Mouse (Mus musculus) ZHBTc4 (cell line): Measurements from ENCODE around the gene Tmed10.

Source experiments
- DNase-seq: peaks from one replicate; pipeline ENCODE4 v3.0.0-alpha.2; 2011; ENCODE audit warnings: low read depth, low spot score

Gene Tmed10

DNA sequence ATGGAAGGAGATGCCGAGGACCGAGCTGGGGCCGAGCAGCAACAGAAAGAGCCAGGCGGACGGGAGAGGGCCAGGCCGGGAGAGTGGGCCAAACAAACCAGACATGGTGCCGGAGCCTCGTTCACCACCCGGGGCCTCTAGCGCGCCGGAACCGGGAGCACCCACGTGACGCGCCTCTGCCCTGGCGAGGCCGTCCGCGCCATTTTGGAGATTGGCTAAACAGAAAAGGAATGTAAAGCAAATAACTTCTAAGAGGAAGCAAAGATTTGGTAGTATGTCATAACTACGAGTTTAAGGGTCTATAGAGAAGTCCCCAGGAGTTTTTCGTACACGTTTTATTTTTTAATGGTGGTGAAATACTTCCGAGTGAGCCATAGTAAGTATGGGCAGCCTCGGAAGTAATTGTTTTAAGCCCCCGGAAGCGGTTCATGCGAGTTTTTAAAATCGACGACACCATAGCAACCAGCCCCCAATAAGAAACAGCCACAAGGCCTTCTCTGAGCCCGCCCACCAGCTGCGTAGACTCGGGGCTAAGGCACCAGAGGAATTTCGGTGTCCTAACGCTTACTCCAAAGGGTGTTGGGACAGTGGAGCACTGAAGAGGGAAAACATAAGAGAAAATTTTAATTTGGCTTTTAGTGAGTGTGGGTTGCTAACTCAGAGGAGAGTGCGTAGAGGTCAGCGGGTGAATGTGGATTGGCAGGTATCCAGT lies at the start of gene Tmed10:
Gene Tmed10 (minus strand): TSS at position 287 of the 712 bp plus-strand sequence.
- DNase-seq, result peak; percentile 96

DNA sequence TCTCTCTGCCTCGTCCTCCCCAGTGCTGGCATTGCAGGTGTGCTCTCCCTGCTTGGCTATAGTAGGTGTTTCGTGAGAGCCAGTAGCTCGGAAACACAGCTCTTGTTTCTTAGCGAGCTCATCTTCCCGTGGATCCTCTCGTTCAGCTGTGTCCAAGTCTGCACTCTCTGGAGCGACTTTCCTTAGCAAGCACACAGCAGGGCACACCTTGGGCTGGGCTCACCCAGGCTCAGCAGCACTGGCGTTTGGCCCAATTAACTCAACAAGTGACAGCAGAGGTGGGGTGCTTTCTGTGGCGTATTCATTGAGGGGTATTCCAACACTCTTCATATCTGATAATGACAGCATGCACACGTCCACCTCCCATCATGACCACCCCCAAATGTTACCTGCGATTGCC lies 48.6 kb upstream of the Tmed10 start:
- DNase-seq, result no peak

DNA sequence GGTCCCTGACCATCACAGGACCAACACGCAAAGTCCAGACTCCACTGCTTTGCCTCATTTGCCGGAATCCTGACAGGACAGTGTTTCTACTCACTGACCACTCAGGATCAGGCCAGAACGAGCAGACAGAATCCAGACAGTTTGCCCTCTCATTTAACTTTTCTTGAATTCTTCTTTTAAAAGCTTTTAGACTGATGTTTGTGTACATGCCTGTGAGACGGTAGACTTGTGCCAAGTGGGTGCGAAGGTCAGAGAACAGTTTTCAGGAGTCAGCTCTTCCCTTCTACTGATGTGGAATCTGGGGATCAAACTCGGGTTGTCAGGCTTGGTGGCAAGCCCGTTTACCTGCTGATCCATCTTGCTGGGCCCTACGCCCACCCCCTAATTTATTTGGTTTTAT lies 47.9 kb upstream of the Tmed10 start:
- DNase-seq, result no peak

DNA sequence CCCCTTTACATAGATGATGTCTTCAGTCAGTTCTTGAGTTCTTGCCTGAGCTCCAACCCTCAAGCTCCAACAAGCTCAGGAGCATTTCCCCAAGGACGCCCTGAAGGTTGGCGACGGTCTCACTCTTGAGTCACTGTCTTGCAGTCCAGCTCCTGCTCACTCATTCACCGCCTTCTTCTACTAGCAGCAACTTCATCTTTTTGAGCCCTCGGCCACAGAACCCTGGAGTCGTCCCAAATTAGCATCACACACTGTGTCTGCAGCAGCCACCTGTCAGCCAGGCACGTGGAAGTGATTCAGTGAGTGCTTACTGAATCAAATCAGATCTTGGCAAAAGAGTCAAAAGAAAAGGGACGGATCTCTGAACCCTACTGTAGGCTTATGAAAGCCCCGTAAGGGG lies 46.3 kb upstream of the Tmed10 start:
- DNase-seq, result no peak

DNA sequence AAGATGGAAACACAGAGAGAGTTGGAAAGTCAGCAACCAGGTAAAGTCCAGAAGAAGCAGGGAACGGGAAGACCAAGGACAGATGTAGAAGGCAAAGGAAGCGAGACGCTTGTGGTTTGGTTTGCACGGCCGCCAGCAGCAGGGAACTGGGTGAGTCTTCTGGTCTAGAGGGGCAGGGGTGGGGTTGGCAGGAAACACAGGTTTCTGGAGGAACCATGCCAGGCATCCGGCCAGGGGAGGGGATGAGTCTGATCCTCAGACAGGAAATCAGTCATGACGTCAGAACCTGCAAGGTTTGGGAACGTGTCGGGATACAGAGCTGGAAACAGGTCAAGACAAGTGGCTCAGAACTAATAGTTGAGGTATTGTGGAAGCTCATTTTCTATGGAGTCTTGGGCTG lies 43.2 kb upstream of the Tmed10 start:
- DNase-seq, result no peak

DNA sequence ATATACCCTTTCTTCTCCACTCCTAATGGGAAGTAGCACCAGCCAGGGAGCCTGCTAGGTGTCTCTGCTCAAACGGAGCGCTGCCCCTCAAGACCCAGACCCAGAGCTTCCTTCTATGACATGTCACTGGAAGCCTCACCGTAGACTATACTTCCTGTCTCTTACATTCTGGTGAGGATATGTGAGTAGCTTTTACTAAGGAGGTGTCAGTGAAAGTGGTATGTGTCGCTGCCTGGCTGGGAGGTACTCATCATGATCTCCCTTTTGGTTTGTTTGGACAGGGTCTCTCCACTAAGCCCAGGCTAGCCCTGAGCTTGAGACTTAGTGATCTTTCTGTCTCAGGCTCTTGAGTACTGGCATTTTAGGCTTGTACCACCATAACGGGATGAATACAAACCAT lies 41.7 kb upstream of the Tmed10 start:
- DNase-seq, result no peak

DNA sequence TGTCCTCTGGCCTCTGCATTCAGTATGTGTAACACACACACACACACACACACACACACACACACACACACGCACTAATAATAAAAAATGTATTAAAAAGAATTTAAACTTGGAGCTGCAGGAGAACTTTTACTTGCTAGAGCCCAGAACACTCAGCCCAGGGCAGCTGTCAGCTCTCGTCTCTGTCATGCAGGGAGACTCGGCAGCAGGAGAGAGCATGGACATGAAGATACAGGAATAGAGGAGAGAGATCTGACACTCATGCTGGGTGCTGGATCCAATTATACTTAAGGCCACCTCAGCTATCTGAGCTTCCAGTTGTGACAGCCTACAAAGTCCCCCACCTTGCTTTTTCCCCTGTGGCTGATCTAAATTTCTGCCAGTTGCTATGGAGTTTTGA lies 41.2 kb upstream of the Tmed10 start:
- no peak for DNase-seq

DNA sequence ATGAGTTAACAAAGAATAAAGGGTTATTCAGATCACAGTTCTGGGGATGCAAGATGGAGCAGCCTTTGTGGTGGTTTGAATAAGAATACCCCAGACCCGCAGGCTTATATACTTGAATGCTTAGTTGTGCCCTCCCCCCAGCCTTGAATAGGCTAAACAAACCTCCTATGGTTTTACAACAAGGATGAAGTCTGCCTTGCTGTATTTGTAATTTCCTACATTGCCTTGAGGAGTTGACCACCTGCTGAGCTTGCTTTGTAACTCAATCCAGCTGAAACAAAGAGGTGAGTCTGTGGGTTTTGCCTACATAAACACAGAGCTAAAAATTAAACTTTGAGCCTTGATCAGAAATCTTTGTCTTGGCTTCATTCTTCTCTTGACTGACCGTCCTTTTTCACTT lies 36.5 kb upstream of the Tmed10 start:
- DNase-seq, result peak; percentile 63

DNA sequence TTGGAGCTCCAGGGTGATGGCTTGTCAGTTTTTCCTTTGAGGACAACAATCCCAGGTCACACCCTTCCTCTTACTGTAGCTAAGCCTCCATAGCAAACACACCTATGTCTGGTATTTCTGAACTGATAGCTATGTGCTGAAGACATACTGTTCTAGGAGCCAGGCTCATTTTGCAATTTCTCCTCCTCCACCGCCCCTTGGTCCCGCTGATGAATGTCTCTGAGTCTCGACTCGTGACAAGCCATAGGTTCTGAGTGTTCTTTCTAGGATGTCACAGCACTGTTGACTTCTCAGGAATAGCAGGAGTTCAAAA lies 23.3 kb upstream of the Tmed10 start:
- peak; percentile 12 for DNase-seq

DNA sequence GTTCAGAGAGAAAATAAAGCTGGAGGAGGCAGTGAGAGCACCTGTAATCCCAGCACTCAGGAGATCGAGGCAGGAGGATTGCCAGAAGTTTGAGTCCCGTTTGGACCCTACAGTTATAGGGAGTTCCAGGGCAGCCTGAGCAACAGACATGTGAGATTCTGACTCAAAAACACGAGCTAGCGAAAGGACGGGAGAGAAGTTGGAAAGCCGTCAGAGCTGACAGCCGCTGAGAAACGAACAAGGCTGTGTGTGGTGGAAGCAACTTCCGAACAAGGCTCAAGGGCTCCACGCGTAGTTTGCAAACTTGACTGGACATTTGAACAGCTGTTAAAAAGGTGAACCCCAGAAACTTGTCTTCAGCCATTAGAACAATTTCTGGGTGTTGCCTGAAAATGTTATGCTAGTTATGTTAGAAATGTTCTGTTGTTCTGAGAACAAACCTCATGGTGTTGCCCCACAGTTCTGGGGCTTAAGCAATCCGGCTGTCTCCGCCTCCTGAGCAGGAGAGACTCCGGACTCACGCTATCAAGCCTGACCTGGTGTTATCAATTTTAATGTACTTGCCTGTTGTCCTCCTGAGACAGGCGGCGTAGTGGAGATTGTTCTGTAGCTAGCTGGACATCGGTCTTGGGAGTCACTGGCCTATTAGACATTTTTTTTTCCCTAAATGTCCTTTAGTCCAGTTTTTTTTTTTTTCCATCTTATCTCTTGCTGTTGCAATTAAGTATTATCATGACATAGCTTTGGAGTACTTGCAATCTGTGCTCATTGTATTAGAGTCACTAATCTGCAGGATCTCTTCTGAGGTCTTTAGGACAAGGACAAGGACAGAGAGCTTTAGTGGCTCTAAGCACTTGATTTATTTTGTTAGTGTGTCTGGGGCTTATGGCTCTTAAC lies 22.7 kb upstream of the Tmed10 start:
- no peak for DNase-seq

DNA sequence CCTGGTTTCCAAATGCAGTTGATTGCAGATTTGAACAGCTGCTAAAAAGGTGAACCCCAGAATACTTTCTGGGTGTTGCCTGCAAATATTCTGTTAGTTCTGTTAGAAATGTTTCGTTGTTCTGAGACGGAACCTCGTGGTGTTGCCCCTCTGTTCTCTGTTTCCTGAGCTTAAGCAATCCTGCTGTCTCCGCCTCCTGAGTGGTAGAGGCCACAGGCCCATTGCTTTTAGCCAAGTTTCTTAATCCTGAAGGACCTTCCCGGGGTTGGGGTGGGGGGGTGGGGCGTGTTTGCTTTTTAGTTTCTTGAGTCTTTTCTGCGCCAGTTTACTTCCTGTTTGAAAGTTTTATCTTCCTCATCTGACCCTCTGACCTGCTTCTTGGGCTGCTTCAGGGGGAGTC lies 19.3 kb upstream of the Tmed10 start:
- no peak for DNase-seq

DNA sequence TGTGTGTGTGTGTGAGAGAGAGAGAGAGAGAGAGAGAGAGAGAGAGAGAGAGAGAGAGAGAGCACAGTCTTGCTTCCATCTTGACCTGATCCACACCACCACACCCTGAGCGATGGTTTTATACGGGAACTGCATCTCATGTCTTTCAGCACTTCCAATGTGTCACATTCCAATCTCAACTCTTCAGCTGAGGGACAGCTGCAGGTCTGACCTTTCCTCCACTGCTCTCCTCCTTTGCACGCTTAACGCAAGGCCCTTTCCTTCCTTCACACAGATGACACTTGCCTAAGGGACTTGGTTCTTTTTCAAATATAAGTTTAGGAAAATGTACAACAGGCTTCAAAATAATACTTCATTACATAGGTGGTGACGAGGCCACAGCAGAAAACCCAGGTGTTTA lies 18.9 kb upstream of the Tmed10 start:
- no peak for DNase-seq

DNA sequence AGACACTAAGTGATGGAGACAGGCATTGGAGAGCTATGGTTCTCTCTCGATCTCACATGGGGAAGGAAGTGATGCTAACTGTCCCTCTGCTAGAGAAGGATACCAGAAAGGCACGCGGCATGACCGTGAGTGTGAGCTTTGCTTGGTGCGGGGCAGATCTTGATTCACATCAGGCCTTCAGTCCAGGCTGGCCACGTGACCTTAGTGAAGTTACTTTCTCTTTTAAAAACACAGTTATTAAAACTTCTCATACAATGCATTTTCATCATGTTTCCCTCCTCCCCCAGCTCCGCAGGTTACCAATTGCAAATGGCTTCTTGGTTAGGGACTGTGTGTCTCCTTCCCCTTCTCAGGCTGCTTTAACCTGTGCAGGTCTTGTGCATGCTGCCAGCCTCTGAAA lies 16.5 kb upstream of the Tmed10 start:
- DNase-seq, result no peak

DNA sequence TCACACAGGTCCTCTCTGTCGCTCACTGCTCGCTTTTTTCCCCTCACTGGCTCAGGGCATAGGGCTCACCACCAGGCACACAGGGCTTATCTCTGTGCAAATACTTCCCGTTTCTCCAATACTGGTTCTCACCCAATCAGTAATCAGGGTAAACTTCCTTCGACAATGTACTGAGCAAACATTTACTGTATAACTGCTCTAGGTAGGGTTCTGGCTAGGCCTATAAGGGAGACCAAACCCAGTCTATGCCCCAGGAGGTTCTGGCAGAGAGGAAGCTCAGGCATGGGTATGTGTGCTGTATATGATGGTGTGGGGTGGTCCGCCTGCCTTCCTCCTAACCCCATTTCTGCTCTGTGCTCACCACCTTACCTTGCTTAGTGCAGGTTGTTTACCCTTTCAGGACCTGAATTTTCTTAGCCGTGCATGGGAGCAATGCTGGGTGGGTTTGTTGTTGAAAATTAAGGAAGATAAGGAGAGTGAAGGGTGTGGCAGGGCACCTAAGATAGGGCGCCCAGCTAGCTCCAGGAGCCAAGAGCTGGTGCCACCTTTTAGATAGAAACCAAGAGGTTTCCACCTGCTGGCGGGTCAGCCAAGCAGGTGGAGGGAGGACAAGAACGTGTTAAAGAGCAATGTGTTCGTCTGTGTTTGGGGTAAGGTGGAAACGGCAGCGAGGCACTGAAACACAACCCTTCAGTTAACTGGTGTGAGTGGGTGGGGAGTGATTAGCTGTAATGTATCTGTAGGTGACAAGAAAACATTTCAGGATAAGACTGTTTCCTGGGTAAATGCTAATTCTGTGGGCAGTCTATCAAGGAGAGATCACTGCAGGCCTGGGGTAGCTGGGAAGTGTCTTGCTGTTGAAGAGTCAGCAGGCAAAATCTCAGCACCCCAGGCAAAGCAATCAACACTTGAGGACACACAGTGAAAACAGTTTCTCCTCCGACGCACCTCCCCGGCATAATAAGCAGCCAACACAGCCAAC lies 14.8 kb upstream of the Tmed10 start:
- no peak for DNase-seq

DNA sequence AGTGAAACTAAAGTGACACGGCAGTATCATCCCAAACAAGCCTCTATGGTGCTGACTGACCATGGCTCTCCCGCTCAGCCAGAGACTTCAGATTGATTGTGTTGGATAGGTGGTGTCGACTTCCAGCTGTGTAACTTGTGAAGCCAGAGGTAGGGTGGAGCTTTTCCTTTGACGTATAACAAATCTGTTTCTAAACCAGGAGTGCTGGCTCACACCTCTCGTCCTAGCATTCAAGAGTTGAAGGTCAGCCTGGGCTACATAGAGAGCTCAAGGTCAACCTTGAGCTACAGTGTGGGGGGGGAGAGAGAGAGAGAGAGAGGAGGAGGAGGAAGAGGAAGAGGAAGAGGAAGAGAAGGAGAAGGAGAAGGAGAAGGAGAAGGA lies 11.3 kb upstream of the Tmed10 start:
- peak; percentile 78 for DNase-seq

DNA sequence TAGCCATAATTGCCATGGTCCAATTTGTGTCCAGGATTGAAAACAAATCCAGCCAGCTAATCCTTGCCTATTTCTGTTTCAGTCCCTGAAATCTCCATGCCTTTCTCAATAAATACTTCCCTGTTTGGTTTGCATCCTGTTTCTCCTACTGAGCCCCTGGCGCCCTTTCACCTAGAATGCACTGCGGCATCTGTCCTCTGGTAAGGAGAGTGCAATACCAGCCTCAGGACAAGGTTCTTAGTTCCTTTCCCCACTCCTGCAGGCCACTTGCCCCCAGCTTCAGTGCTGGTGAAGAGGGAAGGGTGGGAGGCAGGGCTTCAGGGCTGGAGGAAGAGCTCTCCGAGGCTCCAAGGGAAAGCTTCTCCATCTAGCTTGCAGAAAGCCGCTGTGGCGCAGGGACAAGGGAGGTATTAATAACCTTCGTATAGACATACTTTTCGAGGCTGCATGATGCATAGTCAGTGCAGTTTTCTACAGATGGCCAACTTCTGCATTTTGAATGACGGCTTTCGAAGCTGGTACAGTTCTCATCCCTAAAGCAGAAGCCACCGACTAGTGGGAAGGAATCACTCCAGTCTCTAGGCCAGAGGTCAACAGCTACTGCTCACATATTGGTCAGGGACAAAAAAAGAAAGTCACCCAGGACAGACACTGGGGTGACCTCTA lies 10.8 kb upstream of the Tmed10 start:
- no peak for DNase-seq

DNA sequence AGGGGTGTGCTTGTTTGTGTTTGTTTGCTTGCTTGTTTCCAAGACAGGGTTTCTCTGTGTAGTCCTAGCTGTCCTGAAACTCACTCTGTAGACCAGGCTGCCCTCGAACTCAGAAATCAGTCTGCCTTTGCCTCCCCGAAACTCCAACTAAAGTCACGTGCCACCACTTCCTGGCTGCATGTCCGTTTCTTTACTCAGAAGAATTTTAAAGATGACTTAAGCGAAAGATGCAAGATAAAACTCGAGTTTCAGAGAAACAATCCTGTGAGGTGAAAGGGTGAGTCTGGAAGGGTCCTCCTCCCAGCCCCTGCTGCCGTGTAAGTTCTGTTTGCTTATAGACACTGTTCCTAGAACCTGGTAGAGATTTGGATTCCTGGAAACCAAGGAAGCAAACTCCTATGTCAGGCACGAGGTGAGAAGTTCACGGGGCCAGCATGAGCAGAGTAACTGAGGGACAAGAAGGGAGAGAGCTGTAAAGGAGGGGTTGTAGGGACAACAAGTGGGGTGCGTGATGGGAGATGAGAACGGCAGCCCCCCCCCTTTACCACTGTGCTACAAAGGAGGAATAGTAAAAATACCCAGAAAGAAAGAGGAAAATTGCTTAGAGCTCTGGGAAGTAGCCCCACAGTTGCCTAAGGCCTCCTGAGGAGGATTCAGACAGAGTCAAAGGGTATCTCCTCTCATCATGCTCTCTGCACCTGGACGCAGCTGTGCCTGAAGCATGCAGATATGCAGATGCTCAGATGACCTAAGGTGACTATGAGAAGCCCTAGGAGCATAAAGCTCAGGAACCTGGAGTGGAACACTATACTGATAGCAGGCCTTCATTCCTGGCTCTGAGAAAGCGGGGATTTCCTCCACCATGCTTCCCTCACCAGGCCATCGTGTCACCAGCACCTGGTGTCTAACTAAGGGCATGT lies 8.4 kb upstream of the Tmed10 start:
- DNase-seq, result no peak

DNA sequence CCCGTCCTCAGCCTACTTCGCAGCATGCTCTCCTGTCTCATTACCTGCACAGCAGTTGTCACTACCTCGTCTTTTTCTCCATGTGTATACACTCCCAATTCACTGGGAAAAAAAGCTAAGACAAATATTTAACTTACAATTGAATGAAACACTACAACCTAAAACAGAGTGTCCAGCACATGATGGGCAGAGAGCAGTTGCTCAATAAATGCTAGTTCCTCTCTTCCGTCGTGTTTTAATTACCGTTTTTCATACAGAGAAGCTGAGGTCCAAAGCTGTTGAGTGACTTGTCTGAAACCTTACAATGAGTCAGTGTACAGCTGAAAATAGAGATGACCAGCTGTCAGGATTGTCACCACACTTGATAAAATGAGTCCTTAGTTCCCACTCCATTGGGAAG lies 6.9 kb upstream of the Tmed10 start:
- DNase-seq, result no peak

DNA sequence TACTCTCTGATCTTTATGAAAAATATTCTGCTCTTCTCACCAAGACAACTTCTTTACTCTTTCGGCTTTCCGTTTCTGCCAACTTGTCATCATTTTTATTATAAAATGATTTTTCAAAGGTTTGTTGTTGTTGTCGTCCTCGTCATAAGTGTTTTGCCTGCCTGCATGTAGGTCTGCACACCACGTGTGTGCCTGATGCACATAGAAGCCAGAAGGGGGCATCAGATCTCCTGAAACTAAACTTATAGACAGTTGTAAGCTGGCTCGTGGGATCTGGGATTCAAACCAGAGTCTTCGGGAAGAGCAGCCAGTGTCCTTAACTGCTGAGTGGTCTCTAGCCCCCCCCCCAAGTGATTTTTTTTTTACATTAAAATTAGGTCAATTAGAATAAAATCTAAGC lies 6.3 kb upstream of the Tmed10 start:
- peak; percentile 77 for DNase-seq

DNA sequence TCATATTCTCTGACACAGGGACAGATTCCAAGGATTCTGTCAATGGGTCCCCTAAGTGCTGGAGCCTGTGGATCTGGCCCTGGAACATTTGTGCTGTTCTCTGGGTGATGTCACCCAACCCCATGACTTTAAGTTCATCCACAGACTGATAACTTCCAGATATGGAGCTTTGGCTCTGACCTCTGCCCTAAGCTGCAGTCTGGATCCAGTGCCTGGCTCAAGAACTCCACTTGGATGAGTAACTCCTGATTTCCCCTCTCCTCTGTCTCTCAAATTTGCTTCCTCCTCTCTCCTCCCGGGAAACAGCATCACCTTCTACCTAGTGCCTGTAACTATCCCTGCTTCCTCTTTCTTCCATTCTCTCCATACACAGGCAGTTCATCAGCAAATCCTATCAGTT lies 5.7 kb upstream of the Tmed10 start:
- no peak for DNase-seq

DNA sequence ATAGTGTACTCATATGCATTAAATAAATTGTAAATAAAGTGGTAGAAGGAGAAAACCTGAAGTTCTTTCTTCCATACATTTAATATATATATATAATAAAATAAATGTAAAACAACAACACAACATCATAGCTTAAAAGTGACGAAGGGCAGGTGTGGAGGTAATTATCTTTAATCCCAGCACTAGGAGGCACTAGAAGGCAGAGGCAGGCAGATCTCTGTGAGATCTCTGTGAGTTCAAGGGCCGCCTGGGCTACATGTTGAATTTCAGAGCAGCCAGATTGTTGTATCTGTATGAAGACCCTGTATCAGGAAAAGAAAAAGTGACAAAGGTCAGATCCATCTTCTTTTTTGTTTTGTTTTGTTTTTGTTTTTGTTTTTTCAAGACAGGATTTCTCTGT lies 3.6 kb upstream of the Tmed10 start:
- no peak for DNase-seq
